ENCODE assay signal across 8 mouse cellular contexts in genomic region chr15:77358320-77359040, GRCm38 (mm10). TPM values are rescaled to one million over a fixed set of nuclear protein-coding genes. Genes with fewer than 3 reads are reported as not detected.
DNase-seq lines count a peak whose midpoint lies in the region; ATAC-seq lines count a peak whose summit lies in the region.

No protein-coding gene starts in this region.

- H3K4me3 ChIP-seq in intestine, embryonic 16.5 days (ENCODE audit: low read length) = peak overlapping the region; percentile 32
- H3K4me3 ChIP-seq in midbrain, embryonic 11.5 days (ENCODE audit: low read depth, low read length) = peak overlapping the region; percentile 26

- WGBS in intestine, embryonic 16.5 days = 10% methylated on average over 29 of the region's 29 CpGs
- 4% methylated on average over 28 of the region's 29 CpGs for WGBS in midbrain, embryonic 11.5 days

- H3K4me1 ChIP-seq in intestine, embryonic 16.5 days (ENCODE audit: control insufficient read depth, insufficient read depth, low read length) = peaks cover 24% of the 10 kb centered on the region
- H3K4me1 ChIP-seq in midbrain, embryonic 11.5 days (ENCODE audit: control insufficient read depth, insufficient read depth, low read length) = peaks cover 36% of the 10 kb centered on the region

- peak; percentile 91 for ATAC-seq in intestine, embryonic 16.5 days
- peak; percentile 82 for ATAC-seq in midbrain, embryonic 11.5 days (ENCODE audit: low FRiP score)
- ATAC-seq in inflammation-experienced regulatory T-cells, adult 6 months = no peak

- intact Hi-C loops in gastrocnemius, postnatal 36 days (cut with DNase I) = loop anchor here (5.0 kb wide), 1 partner anchor 131 kb away; no protein-coding TSS in a partner anchor
- intact Hi-C loops in left cerebral cortex, postnatal 36 days (cut with DNase I) = loop anchor here (2.0 to 5.0 kb wide), 3 partner anchors 134 to 386 kb away; no protein-coding TSS in a partner anchor

- peak overlapping the region; percentile 53 for H3K4me2 ChIP-seq in intestine, embryonic 16.5 days (ENCODE audit: low read depth, low read length)
- peak overlapping the region; percentile 53 for H3K4me2 ChIP-seq in midbrain, embryonic 11.5 days

- no peaks in the 10 kb centered on the region for H3K9me3 ChIP-seq in intestine, embryonic 16.5 days (ENCODE audit: control insufficient read depth, low read length)
- H3K9me3 ChIP-seq in midbrain, embryonic 11.5 days (ENCODE audit: control insufficient read depth, low read length) = no peaks in the 10 kb centered on the region

- H3K27me3 ChIP-seq in intestine, embryonic 16.5 days (replicated peaks; ENCODE audit: control insufficient read depth, insufficient read depth, low read length) = no peaks in the 10 kb centered on the region
- H3K27me3 ChIP-seq in midbrain, embryonic 11.5 days (ENCODE audit: control insufficient read depth, insufficient read depth, low read length) = no peaks in the 10 kb centered on the region

- H3K9ac ChIP-seq in intestine, embryonic 16.5 days (ENCODE audit: low read depth, low read length) = peak overlapping the region; percentile 61
- H3K9ac ChIP-seq in midbrain, embryonic 11.5 days (ENCODE audit: low read length) = peak overlapping the region; percentile 79

- DNase-seq in adrenal gland, adult 2 months = peak; percentile 89
- DNase-seq in embryo, embryonic 10.5 days (ENCODE audit: low spot score) = peak; percentile 97
- DNase-seq in gastrocnemius, postnatal 36 days = peak; percentile 84 to 87
- peak; percentile 87 to 88 for DNase-seq in left cerebral cortex, postnatal 36 days (ENCODE audit: low spot score in 2 of 2)
- DNase-seq in midbrain, embryonic 11.5 days (ENCODE audit: low spot score, missing footprints) = peak; percentile 98
- DNase-seq in skeletal muscle tissue, adult 2 months (ENCODE audit: low read depth, low spot score) = peak; percentile 93

- no peaks in the 10 kb centered on the region for H3K36me3 ChIP-seq in intestine, embryonic 16.5 days (ENCODE audit: control insufficient read depth, insufficient read depth, low read length)
- no peaks in the 10 kb centered on the region for H3K36me3 ChIP-seq in midbrain, embryonic 11.5 days (ENCODE audit: control insufficient read depth, insufficient read depth, low read length)

- H3K27ac ChIP-seq in intestine, embryonic 16.5 days (ENCODE audit: low read length) = 0 out of 2 replicates have a peak overlapping the region, but pooled peaks have one; percentile 34
- peak overlapping the region; percentile 41 for H3K27ac ChIP-seq in midbrain, embryonic 11.5 days (ENCODE audit: low read depth, low read length)

RNA-seq across cellular contexts. Expression of gene Apol7a, which starts 40.4 kb away (rescaled TPM):
- under 1 TPM in 1 of 2 experiments, not detected in 1; 0.21 TPM for total RNA-seq in adrenal gland, adult 2 months (2021)
- 0.07 TPM in 1 of 2 replicates, not detected in the other for polyA plus RNA-seq in adrenal gland, adult 2 months (2012; rRNA removed)
- total RNA-seq in gastrocnemius, postnatal 36 days (2021) = under 1 TPM; 0.26 to 0.59 TPM
- polyA plus RNA-seq in intestine, embryonic 16.5 days (2015; fragmentation: Nextera tagmentation; extraction: Ambion mirVana) = 12.5 and 13.4 TPM in 2 replicates
- total RNA-seq in left cerebral cortex, postnatal 36 days (2021) = under 1 TPM; 0.39 to 0.50 TPM
- polyA plus RNA-seq in midbrain, embryonic 11.5 days (2014; fragmentation: Nextera tagmentation; extraction: Ambion mirVana) = not detected in 2 replicates
- polyA plus RNA-seq in inflammation-experienced regulatory T-cells, adult 6 months (2017; shearing (Covaris generic)) = not detected

RNA-seq across cellular contexts. Expression of gene Rbfox2, which starts 51.7 kb away (rescaled TPM):
- 10 to 100 TPM; 56.1 to 68.7 TPM for total RNA-seq in adrenal gland, adult 2 months (2021)
- 53.8 and 74.8 TPM in 2 replicates for polyA plus RNA-seq in adrenal gland, adult 2 months (2012; rRNA removed)
- 10 to 100 TPM; 44.2 to 63.3 TPM for total RNA-seq in gastrocnemius, postnatal 36 days (2021)
- 31.5 and 34.0 TPM in 2 replicates for polyA plus RNA-seq in intestine, embryonic 16.5 days (2015; fragmentation: Nextera tagmentation; extraction: Ambion mirVana)
- total RNA-seq in left cerebral cortex, postnatal 36 days (2021) = 100 to 1,000 TPM; 217 to 276 TPM
- 73.2 and 79.9 TPM in 2 replicates for polyA plus RNA-seq in midbrain, embryonic 11.5 days (2014; fragmentation: Nextera tagmentation; extraction: Ambion mirVana)
- polyA plus RNA-seq in inflammation-experienced regulatory T-cells, adult 6 months (2017; shearing (Covaris generic)) = not detected

RNA-seq across cellular contexts. Expression of gene Apol9a, which starts 52.5 kb away (rescaled TPM):
- 1 to 10 TPM in 1 of 2 experiments, under 1 TPM in 1; 0.78 to 1.2 TPM for total RNA-seq in adrenal gland, adult 2 months (2021)
- polyA plus RNA-seq in adrenal gland, adult 2 months (2012; rRNA removed) = 1.9 and 3.0 TPM in 2 replicates
- total RNA-seq in gastrocnemius, postnatal 36 days (2021) = under 1 TPM in 1 of 2 experiments, not detected in 1; 0.22 TPM
- polyA plus RNA-seq in intestine, embryonic 16.5 days (2015; fragmentation: Nextera tagmentation; extraction: Ambion mirVana) = 0.44 and 0.55 TPM in 2 replicates
- total RNA-seq in left cerebral cortex, postnatal 36 days (2021) = under 1 TPM in 1 of 2 experiments, not detected in 1; 0.25 TPM
- not detected in 2 replicates for polyA plus RNA-seq in midbrain, embryonic 11.5 days (2014; fragmentation: Nextera tagmentation; extraction: Ambion mirVana)
- polyA plus RNA-seq in inflammation-experienced regulatory T-cells, adult 6 months (2017; shearing (Covaris generic)) = 10 to 100 TPM in 1 of 3 experiments, 1 to 10 TPM in 1, under 1 TPM in 1; 0.49 to 10.2 (median 6.8) TPM

Comparison
In these comparisons a context has a peak if more than half of its experiments do, and no peak if none do; other contexts are left out.
1. RNA of gene Apol7a, which starts 40.4 kb away (polyA plus RNA-seq): 12.5 to 13.4 TPM in intestine, embryonic 16.5 days; 0.07 TPM in adrenal gland, adult 2 months, not detected in midbrain, embryonic 11.5 days and not detected in inflammation-experienced regulatory T-cells, adult 6 months; every median in the first group is over 10 times any median in the second.
2. RNA of gene Rbfox2, which starts 51.7 kb away (polyA plus RNA-seq): 53.8 to 74.8 TPM in adrenal gland, adult 2 months, 73.2 to 79.9 TPM in midbrain, embryonic 11.5 days and 31.5 to 34.0 TPM in intestine, embryonic 16.5 days; not detected in inflammation-experienced regulatory T-cells, adult 6 months; every median in the first group is over 10 times any median in the second.
3. Peak in every context shown above with its lines, with median percentiles within 50 percentile points of each other: DNase-seq.